In genomic region chr4:129081512-129081911, GRCm38 (mm10) we compare ENCODE assay signal across 9 mouse cellular contexts. TPM values are rescaled to one million over a fixed set of nuclear protein-coding genes. Genes with fewer than 3 reads are reported as not detected.
DNase-seq lines count a peak whose midpoint lies in the region; ATAC-seq lines count a peak whose summit lies in the region.
"Had no signal": no experiment of that assay in that cellular context is flagged by ENCODE, and none has a peak within 500 bp of the region (broad histone marks: within the 10 kb centered on the region; RNA-seq: fewer than 3 reads in every experiment).

No protein-coding gene starts in this region.

- DNase-seq in heart, adult 9 months (ENCODE audit: low spot score in 2 of 2): peak; percentile 15 to 20
- no peak for DNase-seq in heart, postnatal 4 days
- DNase-seq in right cerebral cortex, adult 2 months (ENCODE audit: low spot score in 2 of 2): peak; percentile 32 to 43
- DNase-seq in right cerebral cortex, postnatal 36 days (ENCODE audit: low spot score in 2 of 2): no peak
- DNase-seq in lung, postnatal 10 days: peak; percentile 39
- no peak for DNase-seq in testis, postnatal 14 days (ENCODE audit: low spot score)
- no peak for DNase-seq in adrenal gland, postnatal 25 days

- H3K4me2 ChIP-seq in stomach, embryonic 16.5 days (ENCODE audit: low read depth, low read length): no peak overlapping the region

- H3K4me3 ChIP-seq in stomach, embryonic 16.5 days (replicated peaks; ENCODE audit: low read length): no peak overlapping the region

- no peak overlapping the region for H3K9ac ChIP-seq in stomach, embryonic 16.5 days (ENCODE audit: low read length)

- H3K36me3 ChIP-seq in stomach, embryonic 16.5 days (ENCODE audit: control insufficient read depth, insufficient read depth, low read length): peaks cover 20% of the 10 kb centered on the region

- H3K4me1 ChIP-seq in stomach, embryonic 16.5 days (ENCODE audit: control insufficient read depth, insufficient read depth, low read length): no peaks in the 10 kb centered on the region

- 72% methylated on average over 6 of the region's 6 CpGs for WGBS in stomach, embryonic 16.5 days

- no peak for ATAC-seq in stomach, embryonic 16.5 days (ENCODE audit: insufficient read depth, low FRiP score)

- H3K9me3 ChIP-seq in stomach, embryonic 16.5 days (replicated peaks; ENCODE audit: control insufficient read depth, low read length): no peaks in the 10 kb centered on the region

- H3K27me3 ChIP-seq in stomach, embryonic 16.5 days (ENCODE audit: control insufficient read depth, insufficient read depth, low read length): no peaks in the 10 kb centered on the region

- peak overlapping the region; percentile 59 for H3K27ac ChIP-seq in stomach, embryonic 16.5 days (ENCODE audit: low read length)

RNA-seq across cellular contexts. Expression of gene Rnf19b, which starts 23.4 kb away (rescaled TPM):
- 10 to 100 TPM; 27.0 to 27.9 TPM for total RNA-seq in heart, postnatal 4 days (2021)
- 7.1 and 7.2 TPM in 2 replicates for polyA plus RNA-seq in stomach, embryonic 16.5 days (2015; fragmentation: Nextera tagmentation; extraction: Ambion mirVana)
- total RNA-seq in adrenal gland, postnatal 25 days (2021): 20.5 and 29.8 TPM in 2 replicates

RNA-seq across cellular contexts. Expression of gene Tmem54, which starts 23.8 kb away (rescaled TPM):
- not detected for total RNA-seq in heart, postnatal 4 days (2021)
- 44.2 and 53.2 TPM in 2 replicates for polyA plus RNA-seq in stomach, embryonic 16.5 days (2015; fragmentation: Nextera tagmentation; extraction: Ambion mirVana)
- not detected in 2 replicates for total RNA-seq in adrenal gland, postnatal 25 days (2021)
- total RNA-seq: heart, adult 18-20 months had no signal

RNA-seq across cellular contexts. Expression of gene Hpca, which starts 40.3 kb away (rescaled TPM):
- under 1 TPM; 0.25 to 0.69 TPM for total RNA-seq in heart, postnatal 4 days (2021)
- 1.8 and 2.0 TPM in 2 replicates for polyA plus RNA-seq in stomach, embryonic 16.5 days (2015; fragmentation: Nextera tagmentation; extraction: Ambion mirVana)
- total RNA-seq in adrenal gland, postnatal 25 days (2021): 0.81 and 1.2 TPM in 2 replicates

RNA-seq across cellular contexts. Expression of gene Fndc5, which starts 55.3 kb away (rescaled TPM):
- 100 to 1,000 TPM; 101 to 105 TPM for total RNA-seq in heart, postnatal 4 days (2021)
- 1.3 and 2.6 TPM in 2 replicates for polyA plus RNA-seq in stomach, embryonic 16.5 days (2015; fragmentation: Nextera tagmentation; extraction: Ambion mirVana)
- total RNA-seq in adrenal gland, postnatal 25 days (2021): 3.9 and 6.6 TPM in 2 replicates

Comparison
In these comparisons a context has a peak if more than half of its experiments do, and no peak if none do; other contexts are left out.
1. DNase-seq: peak in heart, adult 9 months (2 of 2), right cerebral cortex, adult 2 months (2 of 2) and lung, postnatal 10 days (single experiment); none in heart, postnatal 4 days (single experiment), right cerebral cortex, postnatal 36 days (0 of 2), testis, postnatal 14 days (single experiment) and adrenal gland, postnatal 25 days (single experiment).